Mouse (Mus musculus): ENCODE results near the gene Evc.

The Evc gene

DNA sequence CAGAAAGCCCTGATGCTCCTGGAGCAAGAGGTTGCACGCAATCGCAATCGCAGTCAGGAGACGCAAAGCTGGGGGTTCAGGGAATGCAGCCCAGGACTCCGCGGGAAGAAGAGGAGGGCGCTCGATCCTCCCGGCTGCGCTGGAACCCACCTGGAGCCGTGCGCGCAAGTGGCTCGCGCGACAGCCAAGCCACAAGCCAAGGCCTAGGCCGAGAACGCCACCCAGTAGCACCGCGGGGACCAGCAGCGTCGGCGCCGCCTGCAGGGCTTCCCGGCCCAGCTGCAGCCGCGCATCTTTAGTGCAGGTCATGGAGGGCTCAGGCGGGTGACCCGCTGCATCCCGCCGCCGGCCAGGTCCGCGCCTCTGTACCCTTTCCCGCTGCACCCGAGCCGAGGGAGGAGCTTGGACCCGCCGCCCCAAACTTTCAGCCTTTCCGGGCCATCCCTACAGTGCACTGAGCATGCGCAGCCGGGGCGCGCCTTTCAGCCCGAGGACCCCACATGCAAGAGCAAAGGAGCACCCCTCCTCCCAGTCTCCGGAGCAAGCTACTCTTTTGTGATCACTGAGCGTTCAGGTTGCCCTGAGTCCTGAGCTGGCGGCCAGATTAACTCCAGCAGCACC lies at the start of gene Evc:
Gene Evc (minus strand): TSS at position 410 of the 621 bp plus-strand sequence.
- no peak for DNase-seq (ENCODE audit: low spot score)

DNA sequence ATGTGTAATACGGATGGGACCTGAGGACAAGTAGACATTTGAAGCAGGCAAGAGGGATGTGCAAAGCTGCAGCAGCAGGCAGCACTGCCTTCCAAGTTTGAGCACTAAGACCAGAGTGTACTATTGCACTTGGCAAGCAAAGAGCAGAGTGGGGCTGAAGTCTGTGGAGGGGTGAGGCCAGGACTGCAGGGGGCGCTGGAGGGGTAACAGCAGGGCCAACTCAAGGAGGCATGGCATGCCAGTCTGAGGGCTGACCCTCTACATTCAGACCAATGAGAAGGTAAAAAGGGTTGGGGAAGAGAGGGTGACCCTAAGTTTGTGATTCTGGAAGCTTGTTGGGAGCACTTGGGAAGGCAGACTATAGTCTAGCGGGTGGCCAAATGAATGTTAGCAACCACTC lies 46.9 kb upstream of the Evc start:
- DNase-seq (ENCODE audit: low spot score), result no peak

DNA sequence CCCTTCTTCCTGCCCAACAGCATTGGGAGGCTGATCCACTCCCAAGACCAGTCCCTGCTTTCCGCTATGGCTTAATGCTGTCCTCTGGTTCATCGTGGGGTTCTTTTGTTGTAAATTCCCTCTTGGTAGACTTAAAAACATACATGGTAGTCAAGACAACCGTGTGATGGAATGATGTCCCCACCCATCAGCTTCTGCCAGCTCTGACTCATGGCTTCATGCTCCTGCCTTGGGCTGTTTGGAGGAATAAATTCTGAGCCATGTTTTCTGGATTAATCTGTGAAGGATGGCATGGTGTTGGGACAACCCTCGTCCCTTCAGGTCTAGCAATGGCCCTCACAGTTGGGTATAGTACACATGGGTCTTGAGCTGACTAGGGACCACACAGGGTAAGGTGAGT lies 43.9 kb upstream of the Evc start:
- no peak for DNase-seq (ENCODE audit: low spot score)

DNA sequence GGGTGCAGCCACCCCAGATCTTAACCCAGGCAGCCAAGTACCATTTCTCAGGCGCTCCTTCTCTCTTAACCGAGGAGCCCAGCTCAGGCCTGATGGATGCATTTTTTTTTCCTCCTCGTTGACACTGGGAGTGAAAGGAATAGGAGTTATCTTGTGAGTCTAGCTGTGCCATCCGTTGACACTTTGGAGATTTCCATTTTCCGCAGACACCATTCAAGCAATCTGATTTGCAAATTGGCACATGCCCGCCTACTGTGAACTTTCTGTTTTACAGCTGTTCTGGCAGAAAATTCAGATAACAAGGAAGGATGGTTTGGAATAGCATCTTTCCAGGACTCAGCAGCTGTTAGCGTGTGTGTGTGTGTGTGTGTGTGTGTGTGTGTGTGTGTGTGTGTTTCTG lies 40.7 kb upstream of the Evc start:
- DNase-seq (ENCODE audit: low spot score), result no peak

DNA sequence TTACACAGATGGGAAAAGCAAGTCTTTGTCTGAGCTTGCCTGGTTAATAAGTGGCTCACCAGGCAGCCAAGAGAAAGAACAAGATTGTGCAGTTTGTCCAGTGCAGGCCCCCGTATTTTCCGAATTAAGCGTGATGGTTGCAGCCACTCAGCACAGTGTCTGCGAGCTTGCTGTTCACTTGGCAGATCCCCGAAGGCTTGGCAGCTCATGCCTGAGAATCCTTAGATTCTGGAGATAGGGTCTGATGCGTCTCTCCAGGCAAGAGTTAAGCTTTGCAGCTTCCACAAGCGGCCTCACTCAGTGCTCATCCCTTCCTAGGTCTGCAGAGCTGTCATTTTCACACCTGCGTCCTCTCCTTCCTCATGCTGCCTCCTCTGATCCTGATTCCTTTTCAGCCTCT lies 32.1 kb upstream of the Evc start:
- DNase-seq (ENCODE audit: low spot score), result no peak

DNA sequence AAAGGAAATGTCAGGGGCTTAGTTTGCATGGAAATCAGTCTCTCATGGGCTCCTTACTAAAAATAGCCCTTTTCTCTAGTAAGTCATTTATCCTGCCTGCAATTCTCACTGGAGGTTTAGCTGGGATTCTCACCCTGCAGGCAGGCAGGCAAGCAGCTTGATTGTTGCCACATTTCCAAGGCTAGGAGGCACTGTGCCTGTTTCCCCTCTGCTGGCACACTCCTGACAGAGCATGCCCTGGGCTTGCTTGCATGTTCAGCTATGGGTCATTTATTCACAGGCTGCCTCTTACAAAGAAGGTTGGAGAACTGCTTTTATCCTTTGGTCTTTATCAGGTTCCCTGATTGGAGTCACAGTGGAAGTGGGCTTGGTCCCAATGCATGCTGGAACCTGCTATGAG lies 29.1 kb upstream of the Evc start:
- DNase-seq (ENCODE audit: low spot score), result no peak

DNA sequence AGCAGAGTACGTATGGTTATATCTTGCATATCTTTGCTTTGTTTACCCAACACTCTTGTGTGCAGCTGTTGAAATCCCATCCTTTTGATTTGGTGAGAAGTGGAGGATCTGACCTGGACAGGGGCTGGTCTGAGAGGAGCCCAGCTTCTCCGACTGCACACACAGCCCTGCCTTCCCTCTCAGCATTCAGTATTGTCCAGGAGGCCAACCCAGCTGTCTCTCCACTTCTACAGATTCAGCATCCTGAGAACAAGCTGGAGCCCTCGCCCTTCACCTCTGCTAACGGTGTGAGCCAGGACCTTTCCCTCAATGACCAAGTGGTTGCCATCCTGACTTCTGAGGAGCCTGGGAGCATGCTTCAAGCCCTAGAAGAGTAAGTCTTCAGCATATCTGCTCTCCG lies 26.6 kb upstream of the Evc start:
- DNase-seq (ENCODE audit: low spot score), result no peak

DNA sequence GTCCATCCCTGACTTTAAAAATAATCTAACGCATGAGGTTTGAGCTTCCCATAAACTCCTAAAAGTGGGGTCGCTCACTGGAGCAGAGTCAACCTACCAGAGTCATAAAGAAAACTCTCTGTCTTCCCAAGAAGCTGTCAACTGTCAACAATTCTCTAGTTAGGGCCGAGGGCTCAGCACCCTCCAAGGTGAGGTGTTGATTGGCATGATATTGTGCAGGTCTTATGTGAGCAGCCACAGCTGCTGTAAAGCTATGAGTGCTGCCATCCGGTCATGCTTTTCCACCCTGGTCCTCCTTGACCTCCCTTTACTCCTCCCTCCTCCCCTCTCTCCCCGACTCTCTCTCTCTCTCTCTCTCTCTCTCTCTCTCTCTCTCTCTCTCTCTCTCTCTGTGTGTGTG lies 25.9 kb upstream of the Evc start:
- no peak for DNase-seq (ENCODE audit: low spot score)

DNA sequence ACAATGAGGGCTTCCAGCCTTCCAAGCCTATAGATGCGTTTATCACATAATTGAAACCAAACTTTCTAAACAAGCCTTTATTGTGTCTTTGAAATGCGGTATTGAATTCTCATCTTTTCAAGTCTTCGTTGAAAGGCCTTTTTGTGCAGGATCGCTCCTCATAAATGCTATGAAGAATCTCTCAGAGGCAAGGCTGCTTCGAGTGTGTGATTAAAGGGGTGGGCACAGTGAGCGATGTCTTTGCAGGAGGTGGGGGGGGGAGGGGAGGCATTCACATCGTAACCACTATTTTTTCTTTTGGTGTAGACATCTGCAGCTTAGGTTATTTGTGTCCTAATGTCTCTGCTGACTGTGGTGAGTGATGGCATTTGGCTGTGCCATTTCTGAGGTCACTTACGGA lies 19.3 kb upstream of the Evc start:
- DNase-seq (ENCODE audit: low spot score), result no peak

DNA sequence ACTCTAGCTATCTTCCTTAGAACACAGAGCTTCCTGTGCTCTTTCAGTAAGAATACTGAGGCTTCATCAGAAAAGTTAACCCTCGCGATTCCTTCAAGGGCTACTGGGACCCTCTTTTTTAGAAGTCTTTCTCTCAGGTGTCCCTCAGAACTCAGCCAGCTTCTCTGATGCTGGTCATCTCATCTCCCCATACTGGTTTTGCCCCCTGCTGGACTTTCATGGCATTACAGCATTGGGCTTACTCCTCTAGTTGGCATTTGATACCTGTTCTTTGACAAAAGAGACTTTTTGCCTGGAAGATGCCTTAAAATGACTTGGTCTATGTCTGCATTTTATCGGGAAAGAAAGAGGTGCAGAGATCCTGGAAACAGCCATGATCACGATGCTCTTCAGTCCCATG lies 17.7 kb upstream of the Evc start:
- DNase-seq (ENCODE audit: low spot score), result no peak

DNA sequence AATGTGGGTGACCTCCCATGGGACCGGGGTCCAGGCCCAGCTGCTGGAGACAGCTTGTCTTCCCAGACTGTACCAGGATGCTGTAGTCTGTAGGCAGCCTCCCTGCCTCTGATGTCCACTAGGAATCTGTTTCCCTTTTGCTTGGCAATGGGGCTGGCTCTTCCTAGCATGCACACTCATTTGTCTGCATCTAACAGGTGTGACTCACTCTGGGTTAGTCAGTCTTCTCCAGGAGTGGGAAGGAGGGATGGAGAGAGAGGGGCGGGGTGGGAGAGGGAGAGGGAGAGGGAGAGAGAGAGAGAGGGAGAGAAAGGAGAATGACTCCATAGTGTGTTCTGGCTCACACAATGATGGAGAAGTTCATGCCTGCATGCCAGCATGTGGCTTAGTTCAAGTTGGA lies 15.1 kb upstream of the Evc start:
- no peak for DNase-seq (ENCODE audit: low spot score)

DNA sequence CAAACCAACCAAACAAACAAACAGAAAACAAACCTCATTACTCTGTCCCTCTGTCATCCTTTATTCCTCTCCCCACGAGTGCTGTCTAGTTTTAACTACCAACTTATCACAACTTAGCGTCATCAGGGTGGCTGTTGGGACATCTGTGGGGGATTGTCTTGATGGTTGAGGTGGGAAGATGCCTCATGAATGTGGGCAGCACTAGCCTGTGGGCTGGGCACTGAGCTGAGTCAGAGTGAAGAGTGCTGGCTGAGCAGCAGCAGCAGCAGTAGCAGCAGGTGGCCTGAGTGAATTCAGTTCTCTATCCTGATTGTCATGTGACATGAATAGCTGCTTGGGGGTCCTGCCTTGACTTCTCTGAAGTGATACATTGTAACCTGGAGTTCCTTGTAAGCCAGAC lies 7.3 kb upstream of the Evc start:
- DNase-seq (ENCODE audit: low spot score), result no peak

DNA sequence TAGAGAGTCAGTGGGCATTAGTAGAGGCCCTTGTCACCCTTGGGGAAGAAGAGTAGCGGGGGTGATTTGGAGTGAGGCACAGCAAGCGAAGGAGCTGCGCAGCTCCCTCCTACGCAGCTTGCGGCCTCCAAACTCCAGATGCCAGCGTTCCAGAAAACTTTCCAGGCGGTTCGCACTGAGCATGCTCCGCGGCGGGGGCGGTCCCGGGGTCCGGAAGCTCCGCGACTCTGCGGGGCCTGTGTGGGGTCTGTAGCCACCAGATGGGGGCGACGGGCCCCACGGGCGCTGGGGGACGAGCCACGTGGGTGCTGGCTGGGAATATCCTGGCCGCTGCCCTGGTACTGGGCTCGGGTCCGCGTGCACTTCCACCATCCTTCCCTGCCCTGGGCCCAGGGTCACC lies 1.6 kb upstream of the Evc start, which contains the start of gene Evc2:
Gene Evc2 (plus strand): TSS at position 212 of the 400 bp plus-strand sequence.
- peak; percentile 36 for DNase-seq (ENCODE audit: low spot score)

DNA sequence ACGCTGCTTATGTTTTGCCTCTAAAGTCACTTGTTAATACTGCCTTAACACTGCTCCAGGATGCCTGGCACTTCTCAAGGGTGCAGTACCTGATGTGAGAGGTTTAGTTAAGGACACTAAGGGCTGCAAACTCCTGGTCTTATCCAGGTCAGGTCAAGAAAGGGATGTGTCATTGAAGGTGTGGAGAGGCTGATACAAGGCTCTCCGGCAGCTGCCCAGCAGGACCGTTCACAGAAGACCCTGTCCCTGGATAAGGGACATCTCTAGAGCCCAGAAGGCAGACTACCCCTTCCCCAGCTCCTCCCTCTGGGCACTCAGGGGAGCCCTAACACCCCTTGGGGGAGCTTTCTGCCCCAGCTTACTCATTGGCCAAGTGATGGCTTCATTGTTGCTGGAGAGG lies 1.0 kb upstream of the Evc start:
- no peak for DNase-seq (ENCODE audit: low spot score)

DNA sequence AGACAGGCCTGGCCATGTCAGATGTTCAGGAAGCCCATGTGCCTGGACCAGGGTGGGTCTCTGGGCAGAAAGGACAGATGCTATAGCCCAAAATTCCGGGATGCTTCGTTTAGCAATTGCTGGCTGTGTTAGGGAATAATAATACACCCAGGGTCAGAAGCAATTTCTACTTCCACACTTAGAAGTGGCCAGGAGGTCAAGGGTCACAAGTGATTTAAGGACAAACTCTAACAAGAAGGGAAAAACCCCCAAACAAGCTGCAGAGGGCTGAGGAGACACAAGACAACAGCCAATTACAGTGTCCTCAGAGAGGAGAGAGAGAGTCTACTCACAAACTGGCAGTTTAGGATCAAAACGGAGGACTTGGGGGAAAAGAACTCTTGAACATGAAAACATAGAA lies 1.6 kb downstream of the Evc start:
- no peak for DNase-seq (ENCODE audit: low spot score)

DNA sequence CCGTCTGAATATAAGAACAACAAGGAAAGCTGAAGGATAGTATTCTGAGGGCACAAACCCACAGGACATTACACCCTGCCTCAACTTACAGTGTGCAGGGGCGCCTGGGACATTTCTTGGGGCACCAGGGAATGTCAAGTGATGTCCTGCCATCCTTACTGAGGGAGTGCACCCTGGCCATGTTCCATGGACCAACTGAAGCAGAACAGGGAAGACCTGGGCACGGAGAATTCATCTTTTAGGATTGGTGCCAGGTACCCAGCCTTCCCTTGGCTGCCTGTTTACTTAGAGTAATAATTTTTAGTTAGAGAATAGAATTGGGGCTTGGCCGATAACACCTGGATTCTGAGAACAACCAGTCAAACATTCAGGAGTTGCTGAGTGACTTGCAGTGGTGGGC lies 4.6 kb downstream of the Evc start:
- no peak for DNase-seq (ENCODE audit: low spot score)

DNA sequence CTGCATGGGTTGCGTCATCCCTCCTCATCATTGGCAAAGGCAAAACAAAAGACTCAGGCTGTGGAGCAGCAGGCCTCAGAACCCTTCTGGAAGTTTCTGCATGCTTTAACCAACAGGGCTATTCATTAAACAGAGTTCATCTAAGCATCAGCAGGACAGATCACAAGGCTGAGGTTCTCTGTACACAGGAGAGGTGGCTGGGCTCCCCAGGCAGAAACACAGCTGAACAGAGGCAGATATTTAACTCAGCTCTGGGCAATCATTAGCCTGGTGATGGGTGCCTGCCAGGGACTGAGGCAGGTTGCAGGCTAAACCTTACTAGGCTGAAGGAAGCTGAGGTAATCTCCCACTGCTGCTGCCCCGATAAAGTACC lies 5.6 kb downstream of the Evc start:
- no peak for DNase-seq (ENCODE audit: low spot score)

DNA sequence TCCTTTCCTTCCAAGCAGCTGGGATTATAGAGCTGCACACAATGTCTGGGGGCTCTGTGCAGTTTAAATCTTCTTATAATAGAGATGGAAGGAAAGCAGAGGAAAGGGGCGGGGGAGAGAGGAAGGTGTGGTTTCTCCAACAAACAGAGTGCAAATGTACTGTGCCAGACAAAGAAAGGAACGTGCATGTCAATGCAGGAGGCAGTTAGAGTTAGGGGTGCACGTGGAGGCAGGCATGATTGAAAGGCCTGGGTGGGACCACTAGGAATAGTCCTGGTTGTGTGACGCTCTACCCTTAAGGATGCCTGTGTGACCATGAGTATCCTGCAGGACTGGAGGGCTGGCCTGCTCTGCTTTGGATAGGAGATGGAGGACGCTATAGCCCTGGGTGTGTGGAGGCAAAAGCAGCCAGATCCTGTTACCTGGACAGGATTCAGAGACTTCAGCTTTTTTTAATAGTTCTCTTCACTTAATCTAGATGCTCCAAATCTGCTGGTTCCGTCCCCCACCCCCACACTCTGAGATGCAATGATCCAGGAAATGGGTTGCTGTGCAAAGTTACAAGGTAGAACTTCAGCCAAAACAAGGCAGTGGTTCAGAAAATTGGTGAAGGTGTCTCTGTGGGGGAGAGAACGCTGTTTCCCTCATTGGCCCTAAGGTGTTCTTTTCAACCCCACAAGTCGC lies 6.1 kb downstream of the Evc start:
- DNase-seq (ENCODE audit: low spot score), result no peak

DNA sequence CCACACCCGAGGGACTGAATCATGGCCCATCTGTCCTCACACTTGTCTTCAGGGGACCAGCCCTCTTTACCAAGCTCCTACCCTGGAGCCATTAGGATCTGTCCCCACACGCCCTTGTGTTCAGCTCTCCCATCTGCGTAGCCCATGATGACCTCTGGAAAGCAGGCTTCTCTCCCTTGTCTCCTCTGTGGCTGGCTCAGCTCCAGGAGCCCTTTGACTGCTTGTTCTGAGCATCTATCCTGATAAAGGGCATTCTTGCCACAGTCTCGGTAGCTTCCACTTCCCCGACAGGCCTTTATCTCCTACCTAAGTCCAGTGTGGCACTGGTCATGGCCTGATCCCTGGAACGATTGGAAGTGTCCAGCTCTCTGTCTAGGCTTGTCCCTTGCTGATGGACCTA lies 10.0 kb downstream of the Evc start:
- no peak for DNase-seq (ENCODE audit: low spot score)

DNA sequence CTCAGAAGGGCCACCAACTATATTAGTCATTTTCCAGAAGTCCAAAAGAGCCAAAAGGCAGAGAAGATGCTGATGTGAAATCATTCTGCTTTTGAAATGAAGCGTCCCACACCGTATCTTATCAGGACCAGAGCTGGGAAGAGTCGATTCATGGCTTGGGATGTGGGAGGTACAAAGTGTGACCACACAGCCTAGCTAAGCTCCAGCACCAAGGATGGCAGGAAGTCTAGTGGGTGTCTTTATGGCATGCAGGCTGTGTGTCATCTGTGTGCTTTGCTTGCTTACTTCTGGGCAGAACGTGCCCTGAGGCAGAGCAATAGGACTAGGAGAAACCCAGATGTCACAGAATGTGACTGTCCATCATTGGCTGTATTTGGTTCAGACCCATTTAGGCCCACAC lies 15.9 kb downstream of the Evc start:
- DNase-seq (ENCODE audit: low spot score), result no peak

DNA sequence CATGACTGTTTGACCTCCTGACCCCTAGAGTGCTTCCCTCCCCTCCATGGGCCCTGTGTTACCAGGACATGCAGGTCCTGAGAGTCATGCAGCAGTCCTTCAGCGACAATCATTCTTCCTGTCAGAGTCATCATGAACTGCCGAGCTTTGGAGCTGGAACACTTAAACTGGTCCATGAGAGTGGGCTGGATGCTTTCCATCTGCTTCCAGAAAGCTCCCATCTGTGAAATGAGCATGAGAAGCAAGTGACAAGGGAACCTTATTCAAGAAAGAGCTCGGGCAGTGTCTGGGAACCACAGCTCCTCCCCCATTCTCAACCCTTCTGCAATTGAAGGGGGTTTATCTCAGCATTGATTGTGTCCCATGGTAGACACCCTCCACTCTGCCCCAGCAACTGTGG lies 16.5 kb downstream of the Evc start:
- no peak for DNase-seq (ENCODE audit: low spot score)

DNA sequence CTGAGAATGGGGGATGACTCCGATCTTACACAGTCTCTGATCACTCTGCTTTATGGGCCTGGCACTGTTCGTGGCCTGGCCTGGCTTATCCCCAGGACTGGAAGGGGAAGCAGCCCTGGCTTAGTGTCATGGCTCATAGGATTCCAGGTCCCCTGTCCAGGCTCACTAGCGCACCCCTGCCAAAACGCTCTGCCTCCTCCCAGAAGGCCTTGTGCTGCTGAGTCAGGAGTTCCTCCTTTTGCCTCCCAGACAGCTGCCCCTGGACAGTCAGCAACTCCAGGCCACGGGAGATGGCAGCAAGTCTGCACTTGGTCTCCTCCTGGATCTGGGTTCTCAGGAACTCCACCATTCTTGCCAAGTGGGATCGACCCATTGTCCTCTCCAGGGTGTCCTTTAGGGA lies 18.0 kb downstream of the Evc start:
- DNase-seq (ENCODE audit: low spot score), result no peak

DNA sequence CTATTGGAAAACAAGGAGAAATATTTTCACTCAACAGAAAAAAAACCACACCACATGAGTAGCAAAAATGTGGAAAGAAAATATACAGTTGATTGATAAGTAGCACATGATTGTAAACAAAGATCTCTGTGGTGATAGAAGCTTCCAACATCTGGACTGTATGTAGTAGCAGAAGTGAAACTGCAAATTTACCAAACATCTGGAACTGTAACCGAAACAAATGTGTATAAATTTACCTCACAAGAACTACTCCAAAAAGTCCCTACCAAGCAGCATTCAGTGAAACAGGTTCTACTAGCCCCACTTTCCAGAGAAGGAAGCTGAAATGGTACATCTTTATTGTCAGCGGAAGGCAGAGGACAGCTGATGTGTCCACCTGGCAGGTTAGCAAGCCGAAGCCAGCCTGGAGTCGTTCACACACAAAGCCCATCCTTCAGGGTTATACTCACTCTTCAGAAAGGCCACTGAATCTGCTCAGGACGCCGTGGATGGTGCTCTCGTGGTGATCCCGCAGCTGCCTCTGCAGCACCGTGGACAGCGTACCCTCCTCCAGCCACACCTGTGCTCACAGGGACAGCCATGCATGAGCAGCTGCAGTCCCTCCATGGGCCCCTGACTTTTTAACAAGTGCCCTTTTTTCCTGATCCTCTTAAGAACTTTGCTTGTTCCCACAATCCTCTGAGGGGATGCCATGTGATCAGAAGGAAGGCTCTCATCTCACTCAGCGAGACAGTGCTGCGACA lies 23.5 kb downstream of the Evc start:
- no peak for DNase-seq (ENCODE audit: low spot score)

DNA sequence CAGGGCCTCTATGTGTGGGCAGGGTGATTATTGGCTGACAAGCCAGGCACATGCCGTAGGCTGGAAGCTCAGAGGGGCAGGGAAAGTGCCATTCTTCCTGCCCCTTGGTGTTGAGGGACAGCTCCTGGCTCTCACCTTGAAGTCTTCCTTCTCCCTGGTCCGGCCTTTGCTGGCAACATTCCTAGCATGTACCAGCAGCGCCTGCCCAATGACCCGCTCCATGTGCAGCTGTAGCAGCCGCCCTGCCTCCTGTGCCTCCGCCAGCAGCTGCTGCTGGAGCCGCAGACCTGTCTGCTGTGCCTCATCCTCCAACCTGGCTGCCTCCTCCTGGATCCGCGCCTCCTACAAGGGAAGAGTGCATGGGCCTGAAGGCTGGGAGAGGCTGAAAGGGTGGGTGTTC lies 26.7 kb downstream of the Evc start:
- DNase-seq (ENCODE audit: low spot score), result no peak
